Mouse (Mus musculus): Measurements from ENCODE around the gene Xpc. TPM values are rescaled to one million over a fixed set of nuclear protein-coding genes. Genes with fewer than 3 reads are reported as not detected.

Gene Xpc
- 39.2 TPM for polyA plus RNA-seq (2017; shearing (Covaris generic))

DNA sequence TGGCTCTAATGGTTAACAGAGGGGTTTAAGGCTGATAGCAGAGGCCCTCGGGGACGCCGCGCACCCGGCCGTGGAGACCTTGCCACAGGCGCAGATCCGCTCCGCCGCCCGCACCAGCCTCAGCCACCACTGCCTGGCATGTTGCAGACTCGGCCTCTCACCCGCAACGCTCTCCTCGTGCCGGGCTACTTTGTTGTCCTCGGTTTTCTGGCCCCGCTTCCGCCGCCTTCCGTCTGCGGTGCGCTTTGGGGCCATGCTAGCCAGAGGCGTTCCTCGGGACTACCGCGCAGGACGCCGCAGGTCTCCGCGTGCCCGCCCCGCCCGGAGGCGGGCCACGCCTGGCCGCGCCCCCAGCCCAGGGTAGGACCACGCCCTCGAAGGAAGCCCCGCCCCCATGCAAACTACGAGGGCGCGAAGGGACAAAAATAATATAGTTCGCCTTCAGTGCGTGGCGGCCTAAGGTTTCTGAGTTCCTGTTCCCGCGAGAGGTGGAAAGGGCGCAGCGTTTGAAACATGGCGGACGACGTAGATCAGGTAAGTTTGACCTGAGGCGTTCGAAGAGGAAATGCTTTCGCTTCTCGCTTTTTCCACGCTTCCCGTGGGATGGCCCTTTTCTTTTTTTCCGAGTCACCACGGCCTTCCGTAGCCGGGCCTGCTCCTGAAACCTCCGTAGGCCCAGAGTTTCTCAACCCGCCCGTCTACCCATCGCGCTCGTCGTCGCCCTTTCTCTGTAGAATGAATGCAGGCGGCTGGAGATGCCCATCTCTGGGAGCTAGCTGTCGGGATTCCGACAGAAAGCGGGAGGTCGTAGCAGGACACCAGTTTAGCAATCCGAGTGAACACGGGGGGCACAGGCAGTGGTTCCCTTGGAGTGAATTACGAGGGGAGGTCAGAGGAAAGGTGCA, at the start of gene Xpc, which contains the start of gene Lsm3:
Gene Xpc, minus strand, starts transcription at position 344 of the 905 bp plus-strand sequence.
Gene Lsm3, plus strand, starts transcription at position 384 of the 905 bp plus-strand sequence.

DNA sequence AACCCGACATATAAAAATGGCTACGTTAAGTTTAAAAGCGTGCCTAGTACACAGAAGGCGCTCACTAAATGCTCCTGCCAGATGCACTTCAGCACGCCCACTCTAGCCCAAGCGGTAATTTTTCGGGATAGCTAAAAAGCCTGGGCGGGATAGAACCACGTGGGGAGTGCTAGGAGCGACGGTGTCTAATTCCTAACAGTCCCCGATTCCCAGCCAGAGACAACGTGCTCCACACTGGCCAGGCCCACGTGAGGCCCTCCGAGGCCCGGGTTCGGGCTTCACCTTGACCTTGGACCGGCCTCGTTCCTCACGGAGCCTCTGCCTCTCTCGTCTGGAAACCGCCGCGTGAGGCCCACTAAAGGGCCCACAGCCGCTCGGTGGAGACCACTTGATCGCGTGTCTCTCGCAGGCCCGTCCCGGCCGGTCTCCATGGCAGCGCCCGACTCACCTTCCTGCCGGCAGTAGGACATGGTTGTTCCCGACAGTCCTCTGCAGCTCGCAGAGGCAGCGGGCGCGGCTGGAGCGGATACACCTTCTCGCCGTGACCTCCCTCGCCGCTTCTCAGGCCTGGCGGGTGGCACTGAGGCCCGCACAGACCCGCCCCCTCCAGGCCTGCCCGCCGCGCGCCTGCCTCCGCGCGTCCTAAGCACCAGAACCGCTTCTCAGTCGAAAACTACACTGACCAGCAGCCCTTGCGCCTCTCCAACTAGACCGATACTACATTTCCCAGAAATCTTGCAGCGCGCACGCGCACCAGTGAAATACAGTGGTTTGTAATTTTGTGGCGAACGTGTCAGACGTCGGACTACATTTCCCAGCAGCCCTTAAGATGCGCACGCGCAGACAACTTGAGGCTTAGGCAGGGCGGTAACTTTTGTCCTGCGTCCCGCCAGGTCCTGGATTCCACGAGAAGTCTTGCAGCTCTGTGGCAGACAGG, 42.6 kb downstream of the Xpc start, which contains the start of the genes Chchd4 and Tmem43:
Gene Chchd4, minus strand, starts transcription at position 679 of the 937 bp plus-strand sequence.
Gene Tmem43, plus strand, starts transcription at position 836 of the 937 bp plus-strand sequence.

Other genes starting within 250 kb of the Xpc start
- gene Wnt7a, start 104.5 kb downstream of the Xpc start, polyA plus RNA-seq (2017; shearing (Covaris generic)) = not detected
- gene Chchd4, start 42.3 kb downstream of the Xpc start, polyA plus RNA-seq (2017; shearing (Covaris generic)) = 17.1 TPM
- 86.4 TPM for gene Tmem43, start 42.2 kb downstream of the Xpc start, polyA plus RNA-seq (2017; shearing (Covaris generic))
- 140 TPM for gene Lsm3, start within 50 bp of the Xpc start, polyA plus RNA-seq (2017; shearing (Covaris generic))
- 49.1 TPM for gene Slc6a6, start 168.2 kb upstream of the Xpc start, polyA plus RNA-seq (2017; shearing (Covaris generic))